Mouse (Mus musculus) forelimb bud, embryonic 11.5 days (tissue): ENCODE results near the gene Tas2r139.
"Not testable (repeated sequence)": the region's sequence is repeated elsewhere in the genome, so short reads cannot be mapped to it uniquely, and the experiment has no call there.

Source experiments
- DNase-seq: peaks from one replicate; pipeline ENCODE4 v3.0.0-alpha.2; 2012; ENCODE audit warnings: low read depth, low spot score

The Tas2r139 gene

DNA sequence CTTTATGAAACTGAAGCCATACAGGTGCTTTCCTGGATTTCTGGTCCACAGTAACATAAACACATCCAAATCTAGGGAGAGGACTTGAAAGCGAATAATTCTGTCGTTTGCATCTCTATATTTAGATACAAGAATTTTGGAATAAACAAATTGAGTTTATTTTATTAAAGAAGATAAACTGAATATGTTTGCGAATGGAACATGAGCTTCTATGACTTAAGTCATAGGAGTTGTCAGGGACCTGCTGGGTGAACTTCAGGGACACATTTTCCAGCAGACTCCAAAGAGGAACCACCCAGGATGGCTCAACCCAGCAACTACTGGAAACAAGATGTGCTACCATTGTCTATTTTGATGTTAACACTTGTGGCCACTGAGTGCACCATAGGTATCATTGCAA, at the start of gene Tas2r139:
TSS of gene Tas2r139 (plus strand) at position 301 of the 400 bp plus-strand sequence.
- DNase-seq, result no peak

DNA sequence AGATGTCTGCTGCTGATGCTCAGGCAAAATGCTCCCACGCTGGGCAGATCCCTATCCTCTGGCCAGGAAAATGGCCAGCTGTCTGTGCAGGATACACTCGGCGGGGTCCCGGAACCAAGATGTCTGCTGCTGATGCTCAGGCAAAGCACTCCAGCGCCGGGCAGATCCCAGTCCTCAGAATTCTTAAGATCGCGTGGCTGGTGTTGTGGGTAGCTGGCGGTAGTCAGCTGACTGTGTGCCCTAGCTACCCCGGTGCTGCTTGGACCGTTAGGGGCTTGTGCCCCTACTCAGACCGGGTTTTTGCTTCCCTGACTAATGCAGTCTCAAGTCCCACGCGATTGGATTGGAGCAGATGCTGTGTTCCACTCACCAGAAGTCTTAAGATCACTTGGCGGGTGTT, 10.4 kb downstream of the Tas2r139 start:
- DNase-seq, result not testable (repeated sequence)

DNA sequence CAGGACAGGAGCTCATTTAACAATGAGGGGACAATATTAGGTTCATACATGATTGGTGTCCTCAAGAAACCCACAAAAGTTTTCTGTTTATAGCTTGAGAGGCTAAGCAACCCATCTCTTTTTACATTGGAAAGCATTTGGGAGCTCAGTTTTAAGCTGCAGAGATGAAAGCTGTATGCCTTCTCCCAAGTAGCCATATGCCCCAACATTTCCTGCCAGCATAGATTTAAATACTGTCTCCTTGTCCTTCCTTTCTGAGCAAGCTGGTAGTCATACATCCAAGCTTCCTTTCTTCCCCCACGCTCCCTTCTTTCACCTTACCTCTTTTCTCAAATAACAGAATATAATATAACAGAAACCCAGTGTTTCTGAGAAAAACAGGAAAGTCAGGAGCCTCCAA, 41.7 kb downstream of the Tas2r139 start:
- no peak for DNase-seq

GRCm38 (mm10) chr6:42186230-42186629, 45.5 kb downstream of the Tas2r139 start:
- DNase-seq, result no peak
